Mouse (Mus musculus): ENCODE results near the gene AU021092. TPM values are rescaled to one million over a fixed set of nuclear protein-coding genes. Genes with fewer than 3 reads are reported as not detected.

Gene AU021092
- polyA plus RNA-seq, 1 experiment from 2014 or later: 2.0 TPM

GRCm38 (mm10) chr16:5184956-5185355 lies 37.1 kb downstream of the AU021092 start:
- Histone ChIP-seq H3K9me3 (replicated peaks; ENCODE audit: control insufficient read depth, low read length) (no peaks in the 10 kb centered on the region), H3K27me3 (ENCODE audit: control insufficient read depth, insufficient read depth, low read length) (no peaks in the 10 kb centered on the region), H3K36me3 (replicated peaks; ENCODE audit: control insufficient read depth, insufficient read depth, low read depth, low read length) (no peaks in the 10 kb centered on the region), H3K9ac (replicated peaks; ENCODE audit: low read length) (no peak overlapping the region), H3K27ac (replicated peaks; ENCODE audit: low read depth, low read length) (no peak overlapping the region), H3K4me3 (ENCODE audit: low read depth, low read length) (no peak overlapping the region), H3K4me2 (ENCODE audit: low read depth, low read length) (no peak overlapping the region), H3K4me1 (ENCODE audit: control insufficient read depth, insufficient read depth, low read length) (no peaks in the 10 kb centered on the region)
- DNase-seq (ENCODE audit: low spot score): no peak
- 87% methylated on average over 5 of the region's 5 CpGs for WGBS
- ATAC-seq (replicated peaks; ENCODE audit: insufficient number of reproducible peaks, low FRiP score, low TSS enrichment, low read depth): no peak

GRCm38 (mm10) chr16:5184101-5184500 lies 38.0 kb downstream of the AU021092 start:
- no peak overlapping the region for H3K9ac ChIP-seq (replicated peaks; ENCODE audit: low read length)
- H3K27me3 ChIP-seq (ENCODE audit: control insufficient read depth, insufficient read depth, low read length): no peaks in the 10 kb centered on the region
- no peaks in the 10 kb centered on the region for H3K36me3 ChIP-seq (replicated peaks; ENCODE audit: control insufficient read depth, insufficient read depth, low read depth, low read length)
- H3K4me1 ChIP-seq (ENCODE audit: control insufficient read depth, insufficient read depth, low read length): no peaks in the 10 kb centered on the region
- WGBS: 53% methylated on average over 8 of the region's 8 CpGs
- ATAC-seq (replicated peaks; ENCODE audit: insufficient number of reproducible peaks, low FRiP score, low TSS enrichment, low read depth) (no peak), DNase-seq (ENCODE audit: low spot score) (no peak)
- H3K9me3 ChIP-seq (replicated peaks; ENCODE audit: control insufficient read depth, low read length): no peaks in the 10 kb centered on the region
- no peak overlapping the region for H3K4me2 ChIP-seq (ENCODE audit: low read depth, low read length)
- no peak overlapping the region for H3K4me3 ChIP-seq (ENCODE audit: low read depth, low read length)
- no peak overlapping the region for H3K27ac ChIP-seq (replicated peaks; ENCODE audit: low read depth, low read length)

GRCm38 (mm10) chr16:5183310-5183975 lies 38.7 kb downstream of the AU021092 start:
- DNase-seq (ENCODE audit: low spot score) (no peak), ATAC-seq (replicated peaks; ENCODE audit: insufficient number of reproducible peaks, low FRiP score, low TSS enrichment, low read depth) (no peak)
- Histone ChIP-seq H3K27me3 (ENCODE audit: control insufficient read depth, insufficient read depth, low read length) (no peaks in the 10 kb centered on the region), H3K4me3 (ENCODE audit: low read depth, low read length) (no peak overlapping the region), H3K9ac (replicated peaks; ENCODE audit: low read length) (no peak overlapping the region), H3K4me1 (ENCODE audit: control insufficient read depth, insufficient read depth, low read length) (no peaks in the 10 kb centered on the region), H3K36me3 (replicated peaks; ENCODE audit: control insufficient read depth, insufficient read depth, low read depth, low read length) (no peaks in the 10 kb centered on the region), H3K27ac (replicated peaks; ENCODE audit: low read depth, low read length) (no peak overlapping the region), H3K4me2 (ENCODE audit: low read depth, low read length) (no peak overlapping the region), H3K9me3 (replicated peaks; ENCODE audit: control insufficient read depth, low read length) (no peaks in the 10 kb centered on the region)
- WGBS: 85% methylated on average over 18 of the region's 18 CpGs

- WGBS: 93% methylated on average over 6 of the region's 6 CpGs
- no peaks in the 10 kb centered on the region for H3K27me3 ChIP-seq (ENCODE audit: control insufficient read depth, insufficient read depth, low read length)
- ATAC-seq (replicated peaks; ENCODE audit: insufficient number of reproducible peaks, low FRiP score, low TSS enrichment, low read depth) (no peak), DNase-seq (ENCODE audit: low spot score) (no peak)
- H3K9me3 ChIP-seq (replicated peaks; ENCODE audit: control insufficient read depth, low read length): no peaks in the 10 kb centered on the region
- no peak overlapping the region for H3K9ac ChIP-seq (replicated peaks; ENCODE audit: low read length)
- no peaks in the 10 kb centered on the region for H3K36me3 ChIP-seq (replicated peaks; ENCODE audit: control insufficient read depth, insufficient read depth, low read depth, low read length)
- H3K27ac ChIP-seq (replicated peaks; ENCODE audit: low read depth, low read length): no peak overlapping the region
- H3K4me3 ChIP-seq (ENCODE audit: low read depth, low read length): no peak overlapping the region
- no peak overlapping the region for H3K4me2 ChIP-seq (ENCODE audit: low read depth, low read length)
- H3K4me1 ChIP-seq (ENCODE audit: control insufficient read depth, insufficient read depth, low read length): no peaks in the 10 kb centered on the region
Measured at GRCm38 (mm10) chr16:5172636-5173035, 49.5 kb downstream of the AU021092 start.

- no peak overlapping the region for H3K4me3 ChIP-seq (ENCODE audit: low read depth, low read length)
- no peaks in the 10 kb centered on the region for H3K27me3 ChIP-seq (ENCODE audit: control insufficient read depth, insufficient read depth, low read length)
- ATAC-seq (replicated peaks; ENCODE audit: insufficient number of reproducible peaks, low FRiP score, low TSS enrichment, low read depth) (no peak), DNase-seq (ENCODE audit: low spot score) (no peak)
- H3K4me2 ChIP-seq (ENCODE audit: low read depth, low read length): no peak overlapping the region
- no peak overlapping the region for H3K9ac ChIP-seq (replicated peaks; ENCODE audit: low read length)
- no peak overlapping the region for H3K27ac ChIP-seq (replicated peaks; ENCODE audit: low read depth, low read length)
- 63% methylated on average over 5 of the region's 5 CpGs for WGBS
- no peaks in the 10 kb centered on the region for H3K36me3 ChIP-seq (replicated peaks; ENCODE audit: control insufficient read depth, insufficient read depth, low read depth, low read length)
- no peaks in the 10 kb centered on the region for H3K9me3 ChIP-seq (replicated peaks; ENCODE audit: control insufficient read depth, low read length)
- no peaks in the 10 kb centered on the region for H3K4me1 ChIP-seq (ENCODE audit: control insufficient read depth, insufficient read depth, low read length)
Measured at GRCm38 (mm10) chr16:5168829-5169228, 53.3 kb downstream of the AU021092 start.

GRCm38 (mm10) chr16:5168038-5168437 lies 54.1 kb downstream of the AU021092 start:
- ATAC-seq (replicated peaks; ENCODE audit: insufficient number of reproducible peaks, low FRiP score, low TSS enrichment, low read depth): no peak
- 79% methylated on average over 2 of the region's 2 CpGs for WGBS

GRCm38 (mm10) chr16:5164327-5164726 lies 57.8 kb downstream of the AU021092 start:
- Histone ChIP-seq H3K4me3 (ENCODE audit: low read depth, low read length) (no peak overlapping the region), H3K4me1 (ENCODE audit: control insufficient read depth, insufficient read depth, low read length) (no peaks in the 10 kb centered on the region), H3K27me3 (ENCODE audit: control insufficient read depth, insufficient read depth, low read length) (no peaks in the 10 kb centered on the region), H3K36me3 (replicated peaks; ENCODE audit: control insufficient read depth, insufficient read depth, low read depth, low read length) (no peaks in the 10 kb centered on the region), H3K4me2 (ENCODE audit: low read depth, low read length) (no peak overlapping the region), H3K27ac (replicated peaks; ENCODE audit: low read depth, low read length) (no peak overlapping the region), H3K9me3 (replicated peaks; ENCODE audit: control insufficient read depth, low read length) (no peaks in the 10 kb centered on the region), H3K9ac (replicated peaks; ENCODE audit: low read length) (no peak overlapping the region)
- ATAC-seq (replicated peaks; ENCODE audit: insufficient number of reproducible peaks, low FRiP score, low TSS enrichment, low read depth): no peak
- no peak for DNase-seq (ENCODE audit: low spot score)
- WGBS: 79% methylated on average over 6 of the region's 6 CpGs

More at GRCm38 (mm10) chr16:5168038-5168437, 54.1 kb downstream of the AU021092 start:
- Histone ChIP-seq H3K9me3 (replicated peaks; ENCODE audit: control insufficient read depth, low read length) (no peaks in the 10 kb centered on the region), H3K36me3 (replicated peaks; ENCODE audit: control insufficient read depth, insufficient read depth, low read depth, low read length) (no peaks in the 10 kb centered on the region), H3K27me3 (ENCODE audit: control insufficient read depth, insufficient read depth, low read length) (no peaks in the 10 kb centered on the region), H3K4me2 (ENCODE audit: low read depth, low read length) (no peak overlapping the region), H3K27ac (replicated peaks; ENCODE audit: low read depth, low read length) (no peak overlapping the region), H3K9ac (replicated peaks; ENCODE audit: low read length) (no peak overlapping the region), H3K4me1 (ENCODE audit: control insufficient read depth, insufficient read depth, low read length) (no peaks in the 10 kb centered on the region), H3K4me3 (ENCODE audit: low read depth, low read length) (no peak overlapping the region)
- DNase-seq (ENCODE audit: low spot score): no peak

Data from embryonic facial prominence, embryonic 11.5 days (tissue).